Mouse (Mus musculus): ENCODE results near the gene Scpep1. TPM values are rescaled to one million over a fixed set of nuclear protein-coding genes. Genes with fewer than 3 reads are reported as not detected.
"Not testable (repeated sequence)": the region's sequence is repeated elsewhere in the genome, so short reads cannot be mapped to it uniquely, and the experiment has no call there.

The Scpep1 gene
- polyA plus RNA-seq, 1 experiment from 2014 or later: 84.5 TPM

GRCm38 (mm10) chr11:88891446-88891845 is 63.8 kb downstream of the Scpep1 start:
- H3K9ac ChIP-seq (ENCODE audit: low read depth, low read length); H3K27me3 ChIP-seq (replicated peaks; ENCODE audit: control insufficient read depth, insufficient read depth, low read length); H3K4me2 ChIP-seq (ENCODE audit: low read depth, low read length); ATAC-seq (ENCODE audit: low read depth); H3K4me1 ChIP-seq (ENCODE audit: control insufficient read depth, insufficient read depth, low read length); H3K36me3 ChIP-seq (ENCODE audit: control insufficient read depth, insufficient read depth, low read length); H3K4me3 ChIP-seq (ENCODE audit: low read depth, low read length); H3K9me3 ChIP-seq (ENCODE audit: control insufficient read depth, low read length); H3K27ac ChIP-seq (replicated peaks; ENCODE audit: low read depth, low read length); DNase-seq (ENCODE audit: low spot score): not testable (repeated sequence)
- WGBS: 96% methylated on average over 5 of the region's 12 CpGs

GRCm38 (mm10) chr11:88890904-88891303 is 64.4 kb downstream of the Scpep1 start:
- not testable (repeated sequence) for ATAC-seq (ENCODE audit: low read depth); H3K27me3 ChIP-seq (replicated peaks; ENCODE audit: control insufficient read depth, insufficient read depth, low read length); H3K9ac ChIP-seq (ENCODE audit: low read depth, low read length); H3K4me1 ChIP-seq (ENCODE audit: control insufficient read depth, insufficient read depth, low read length); H3K4me2 ChIP-seq (ENCODE audit: low read depth, low read length); H3K27ac ChIP-seq (replicated peaks; ENCODE audit: low read depth, low read length); H3K36me3 ChIP-seq (ENCODE audit: control insufficient read depth, insufficient read depth, low read length); DNase-seq (ENCODE audit: low spot score); H3K9me3 ChIP-seq (ENCODE audit: control insufficient read depth, low read length); H3K4me3 ChIP-seq (ENCODE audit: low read depth, low read length)
- 97% methylated on average over 6 of the region's 11 CpGs for WGBS

- no peaks in the 10 kb centered on the region for H3K36me3 ChIP-seq (ENCODE audit: control insufficient read depth, insufficient read depth, low read length)
- H3K9me3 ChIP-seq (ENCODE audit: control insufficient read depth, low read length): no peaks in the 10 kb centered on the region
- H3K4me3 ChIP-seq (ENCODE audit: low read depth, low read length): no peak overlapping the region
- no peaks in the 10 kb centered on the region for H3K27me3 ChIP-seq (replicated peaks; ENCODE audit: control insufficient read depth, insufficient read depth, low read length)
- DNase-seq (ENCODE audit: low spot score) (no peak), ATAC-seq (ENCODE audit: low read depth) (no peak)
- no peak overlapping the region for H3K27ac ChIP-seq (replicated peaks; ENCODE audit: low read depth, low read length)
- 80% methylated on average over 2 of the region's 2 CpGs for WGBS
- no peak overlapping the region for H3K9ac ChIP-seq (ENCODE audit: low read depth, low read length)
- H3K4me1 ChIP-seq (ENCODE audit: control insufficient read depth, insufficient read depth, low read length): no peaks in the 10 kb centered on the region
- no peak overlapping the region for H3K4me2 ChIP-seq (ENCODE audit: low read depth, low read length)
These were observed 66.3 kb downstream of the Scpep1 start for GRCm38 (mm10) chr11:88888996-88889395.

GRCm38 (mm10) chr11:88884376-88885065 is 70.7 kb downstream of the Scpep1 start:
- no peak overlapping the region for H3K4me2 ChIP-seq (ENCODE audit: low read depth, low read length)
- H3K4me3 ChIP-seq (ENCODE audit: low read depth, low read length): no peak overlapping the region
- H3K9ac ChIP-seq (ENCODE audit: low read depth, low read length): no peak overlapping the region
- H3K27ac ChIP-seq (replicated peaks; ENCODE audit: low read depth, low read length): no peak overlapping the region
- H3K4me1 ChIP-seq (ENCODE audit: control insufficient read depth, insufficient read depth, low read length): no peaks in the 10 kb centered on the region
- H3K36me3 ChIP-seq (ENCODE audit: control insufficient read depth, insufficient read depth, low read length): no peaks in the 10 kb centered on the region
- H3K9me3 ChIP-seq (ENCODE audit: control insufficient read depth, low read length): no peaks in the 10 kb centered on the region
- WGBS: 61% methylated on average over 8 of the region's 8 CpGs
- DNase-seq (ENCODE audit: low spot score) (peak; percentile 22), ATAC-seq (ENCODE audit: low read depth) (no peak)
- H3K27me3 ChIP-seq (replicated peaks; ENCODE audit: control insufficient read depth, insufficient read depth, low read length): no peaks in the 10 kb centered on the region

GRCm38 (mm10) chr11:88878011-88878410 is 77.3 kb downstream of the Scpep1 start:
- ATAC-seq (ENCODE audit: low read depth) (no peak), DNase-seq (ENCODE audit: low spot score) (no peak)
- H3K9ac ChIP-seq (ENCODE audit: low read depth, low read length): no peak overlapping the region
- H3K4me3 ChIP-seq (ENCODE audit: low read depth, low read length): no peak overlapping the region
- no peaks in the 10 kb centered on the region for H3K36me3 ChIP-seq (ENCODE audit: control insufficient read depth, insufficient read depth, low read length)
- H3K4me1 ChIP-seq (ENCODE audit: control insufficient read depth, insufficient read depth, low read length): no peaks in the 10 kb centered on the region
- no peak overlapping the region for H3K27ac ChIP-seq (replicated peaks; ENCODE audit: low read depth, low read length)
- H3K27me3 ChIP-seq (replicated peaks; ENCODE audit: control insufficient read depth, insufficient read depth, low read length): peaks cover 3% of the 10 kb centered on the region; the same call in 1 of the 2 replicates
- no peaks in the 10 kb centered on the region for H3K9me3 ChIP-seq (ENCODE audit: control insufficient read depth, low read length)
- WGBS: 90% methylated on average over 12 of the region's 12 CpGs
- no peak overlapping the region for H3K4me2 ChIP-seq (ENCODE audit: low read depth, low read length)

Other genes with a start within 250 kb of the Scpep1 start
- gene Msi2, start 237.0 kb downstream of the Scpep1 start, polyA plus RNA-seq (2014; fragmentation: Nextera tagmentation; extraction: Ambion mirVana): 15.2 and 15.9 TPM in 2 replicates
- 22.2 and 28.2 TPM in 2 replicates for gene Akap1, start 90.9 kb downstream of the Scpep1 start, polyA plus RNA-seq (2014; fragmentation: Nextera tagmentation; extraction: Ambion mirVana)
- not detected in 2 replicates for gene Elobl, start 11.5 kb upstream of the Scpep1 start, polyA plus RNA-seq (2014; fragmentation: Nextera tagmentation; extraction: Ambion mirVana)
- gene Coil, start 14.8 kb upstream of the Scpep1 start, polyA plus RNA-seq (2014; fragmentation: Nextera tagmentation; extraction: Ambion mirVana): 9.4 and 10.0 TPM in 2 replicates
- gene Trim25, start 43.9 kb upstream of the Scpep1 start, polyA plus RNA-seq (2014; fragmentation: Nextera tagmentation; extraction: Ambion mirVana): 9.0 and 9.6 TPM in 2 replicates
- 3.0 and 3.6 TPM in 2 replicates for gene Dgke, start 111.4 kb upstream of the Scpep1 start, polyA plus RNA-seq (2014; fragmentation: Nextera tagmentation; extraction: Ambion mirVana)
- 1.2 and 1.7 TPM in 2 replicates for gene Gm525, start 118.4 kb upstream of the Scpep1 start, polyA plus RNA-seq (2014; fragmentation: Nextera tagmentation; extraction: Ambion mirVana)

Measured in embryonic facial prominence, embryonic 14.5 days (tissue).